Mouse (Mus musculus) CH12.LX (cell line): ENCODE data around the gene Chrm4. TPM values are rescaled to one million over a fixed set of nuclear protein-coding genes. Genes with fewer than 3 reads are reported as not detected.

Source experiments
- DNase-seq: peaks from one replicate; pipeline ENCODE4 v3.0.0-alpha.2; 2013; ENCODE audit errors: extremely low read depth
- H3K27ac ChIP-seq: 2 replicates; pipeline ENCODE4 v1.5.1; 2012; ENCODE audit warnings: low read depth, mild to moderate bottlenecking, control low read depth, moderate library complexity; ENCODE audit not compliant: insufficient read depth
- H3K27me3 ChIP-seq: replicated peaks from 2 replicates; pipeline ENCODE3; 2012; ENCODE audit warnings: inconsistent platforms
- H3K36me3 ChIP-seq, 2 experiments: replicated peaks in 1 of 2; 2 replicates each; pipeline versions ENCODE3 to v1.6.1; 2012; ENCODE audit warnings: inconsistent platforms in 1 of 2, low read length in 1 of 2, mild to moderate bottlenecking in 1 of 2, mixed read lengths in 1 of 2, moderate library complexity in 1 of 2; ENCODE audit not compliant: control insufficient read depth in 1 of 2, insufficient read depth in 1 of 2
- H3K4me1 ChIP-seq, 2 experiments: 2 replicates each; pipeline ENCODE4 v1.6.1; 2012; ENCODE audit warnings: inconsistent platforms in 1 of 2, moderate library complexity in 1 of 2; ENCODE audit not compliant: insufficient read depth in 2 of 2, control insufficient read depth in 1 of 2
- H3K4me2 ChIP-seq: 2 replicates; pipeline ENCODE4 v1.6.1; 2012; ENCODE audit warnings: low read depth, mild to moderate bottlenecking, control low read depth; ENCODE audit not compliant: poor library complexity, insufficient read depth, severe bottlenecking
- H3K4me3 ChIP-seq, 3 experiments: fragments of 150-350 bp in 1 of 3; sonication (generic) in 1 of 3; replicated peaks in 1 of 3; 2 replicates each; pipeline versions ENCODE3 to v1.5.1; 2011 to 2012; ENCODE audit warnings: low read depth in 2 of 3, low read length in 2 of 3, mild to moderate bottlenecking in 2 of 3, moderate library complexity in 2 of 3, control low read depth in 1 of 3, improper control_type of control experiment in 1 of 3, inconsistent platforms in 1 of 3, mixed read lengths in 1 of 3; ENCODE audit not compliant: poor library complexity in 1 of 3
- H3K79me2 ChIP-seq: replicated peaks from 2 replicates; pipeline ENCODE4 v1.6.1; 2012; ENCODE audit warnings: mild to moderate bottlenecking, moderate library complexity; ENCODE audit not compliant: control insufficient read depth, poor library complexity, insufficient read depth, severe bottlenecking; ENCODE audit errors: extremely low read depth
- H3K9ac ChIP-seq: 2 replicates; pipeline ENCODE4 v1.6.1; 2012; ENCODE audit warnings: low read depth, mild to moderate bottlenecking, control low read depth, moderate library complexity; ENCODE audit not compliant: insufficient read depth
- H3K9me3 ChIP-seq: replicated peaks from 2 replicates; pipeline ENCODE3; 2012; ENCODE audit warnings: low read length, inconsistent platforms, mixed read lengths
- BHLHE40 ChIP-seq: IDR thresholded peaks from 2 replicates; pipeline ENCODE4 v1.6.1; 2011; ENCODE audit warnings: mild to moderate bottlenecking, low read depth, low read length, improper control_type of control experiment
- CTCF ChIP-seq, 2 experiments: IDR thresholded peaks in 1 of 2; conservative IDR thresholded peaks in 1 of 2; 2 replicates each; pipeline ENCODE4 v1.5.1; 2011 to 2012; ENCODE audit warnings: low read depth in 2 of 2, low read length in 2 of 2, improper control_type of control experiment in 1 of 2, inconsistent platforms in 1 of 2, mild to moderate bottlenecking in 1 of 2, moderate library complexity in 1 of 2
- ELF1 ChIP-seq: IDR thresholded peaks from 2 replicates; pipeline ENCODE4 v1.6.1; 2014; ENCODE audit warnings: low read depth, mild to moderate bottlenecking, inconsistent platforms, low read length, improper control_type of control experiment
- ETS1 ChIP-seq: conservative IDR thresholded peaks from 2 replicates; pipeline ENCODE4 v1.6.1; 2012; ENCODE audit warnings: low read depth, mild to moderate bottlenecking, inconsistent platforms, low read length, improper control_type of control experiment, moderate library complexity
- GABPA ChIP-seq: IDR thresholded peaks from 2 replicates; pipeline ENCODE4 v1.6.1; 2012; ENCODE audit warnings: low read depth, low read length, improper control_type of control experiment, inconsistent platforms; ENCODE audit not compliant: insufficient replicate concordance
- IRF4 ChIP-seq: IDR thresholded peaks from 2 replicates; pipeline ENCODE4 v1.6.1; 2014; ENCODE audit warnings: low read depth, mild to moderate bottlenecking, inconsistent platforms, low read length, improper control_type of control experiment
- JUN ChIP-seq: IDR thresholded peaks from 2 replicates; pipeline ENCODE4 v1.6.1; 2011; ENCODE audit warnings: low read depth, mild to moderate bottlenecking, low read length, improper control_type of control experiment, moderate library complexity; ENCODE audit not compliant: insufficient read depth
- JUND ChIP-seq: conservative IDR thresholded peaks from 2 replicates; pipeline ENCODE4 v1.6.1; 2011; ENCODE audit warnings: low read depth, low read length, improper control_type of control experiment
- KAT2A ChIP-seq: IDR thresholded peaks from 2 replicates; pipeline ENCODE4 v1.6.1; 2012; ENCODE audit warnings: low read length, improper control_type of control experiment, inconsistent platforms; ENCODE audit not compliant: insufficient replicate concordance
- MAX ChIP-seq: IDR thresholded peaks from 2 replicates; pipeline ENCODE4 v1.6.1; 2011; ENCODE audit warnings: low read length, improper control_type of control experiment
- MAZ ChIP-seq: IDR thresholded peaks from 2 replicates; pipeline ENCODE4 v1.6.1; 2012; ENCODE audit warnings: low read depth, mild to moderate bottlenecking, inconsistent platforms, low read length, improper control_type of control experiment, moderate library complexity
- MXI1 ChIP-seq: IDR thresholded peaks from 2 replicates; pipeline ENCODE4 v1.6.1; 2011; ENCODE audit warnings: mild to moderate bottlenecking, low read depth, low read length, improper control_type of control experiment
- MYC ChIP-seq: IDR thresholded peaks from 2 replicates; pipeline ENCODE4 v1.6.1; 2011; ENCODE audit warnings: low read depth, mild to moderate bottlenecking, improper control_type of control experiment, low read length
- NRF1 ChIP-seq: IDR thresholded peaks from 2 replicates; pipeline ENCODE4 v1.6.1; 2014; ENCODE audit warnings: low read depth, mild to moderate bottlenecking, inconsistent platforms, low read length, improper control_type of control experiment, moderate library complexity
- PAX5 ChIP-seq: IDR thresholded peaks from 2 replicates; pipeline ENCODE4 v1.6.1; 2012; ENCODE audit warnings: low read length, inconsistent platforms, mixed read lengths
- POLR2AphosphoS2 ChIP-seq: IDR thresholded peaks from 2 replicates; pipeline ENCODE4 v1.6.1; 2011; ENCODE audit warnings: low read depth, low read length, improper control_type of control experiment
- RCOR1 ChIP-seq: conservative IDR thresholded peaks from 2 replicates; pipeline ENCODE4 v1.6.1; 2012; ENCODE audit warnings: low read depth, mild to moderate bottlenecking, inconsistent platforms, low read length, improper control_type of control experiment
- SIN3A ChIP-seq: IDR thresholded peaks from 2 replicates; pipeline ENCODE4 v1.6.1; 2012; ENCODE audit warnings: low read length, improper control_type of control experiment, inconsistent platforms
- TCF12 ChIP-seq: IDR thresholded peaks from 2 replicates; pipeline ENCODE4 v1.6.1; 2014; ENCODE audit warnings: low read depth, mild to moderate bottlenecking, inconsistent platforms, low read length, improper control_type of control experiment
- UBTF ChIP-seq: IDR thresholded peaks from 2 replicates; pipeline ENCODE4 v1.6.1; 2012; ENCODE audit warnings: low read depth, mild to moderate bottlenecking, inconsistent platforms, low read length, improper control_type of control experiment, moderate library complexity
- USF2 ChIP-seq: conservative IDR thresholded peaks from 2 replicates; pipeline ENCODE4 v1.6.1; 2011; ENCODE audit warnings: low read depth, low read length, improper control_type of control experiment
- ZMIZ1 ChIP-seq: IDR thresholded peaks from 2 replicates; pipeline ENCODE4 v1.6.1; 2012; ENCODE audit warnings: low read depth, mild to moderate bottlenecking, inconsistent platforms, low read length, improper control_type of control experiment
- ZNF384 ChIP-seq: IDR thresholded peaks from 2 replicates; pipeline ENCODE4 v1.6.1; 2012; ENCODE audit warnings: low read depth, low read length, improper control_type of control experiment, inconsistent platforms
- dilution Hi-C: fragments of 300-500 bp; cut with MboI; formaldehyde crosslinking; loops from 2 replicates; pipeline ENCODE4 v1.14.3; 2020; ENCODE audit warnings: low sequenced_read_pairs; ENCODE audit not compliant: extremely low pct_unique_long_range_greater_than_20kb, extremely low pct_ligation_motif_present
- in situ Hi-C: fragments of 300-500 bp; cut with MboI; formaldehyde crosslinking; loops from 3 replicates; pipeline ENCODE4 v1.14.3; 2019; ENCODE audit warnings: low sequenced_read_pairs, low pct_ligation_motif_present, low pct_unique_long_range_greater_than_20kb, mixed read lengths
- polyA plus RNA-seq: library from polyadenylated mRNA; unstranded; fragments of >175 nt; gene quantifications from 2 replicates; pipeline ENCODE4 v1.2.1, GENCODE M21; 2012; ENCODE audit warnings: low read depth; ENCODE audit not compliant: insufficient read length
- total RNA-seq, 2 experiments: library from RNA; depleted of rRNA; stranded (reverse); fragments of 300-350 nt in 1 of 2; fragments of >200 nt in 1 of 2; gene quantifications; 2 replicates each; pipeline ENCODE4 v1.2.3; 2012 to 2014

Chrm4 gene
- total and polyA plus RNA-seq, 3 experiments: 10.0 to 15.1 (median 14.4) TPM

DNA sequence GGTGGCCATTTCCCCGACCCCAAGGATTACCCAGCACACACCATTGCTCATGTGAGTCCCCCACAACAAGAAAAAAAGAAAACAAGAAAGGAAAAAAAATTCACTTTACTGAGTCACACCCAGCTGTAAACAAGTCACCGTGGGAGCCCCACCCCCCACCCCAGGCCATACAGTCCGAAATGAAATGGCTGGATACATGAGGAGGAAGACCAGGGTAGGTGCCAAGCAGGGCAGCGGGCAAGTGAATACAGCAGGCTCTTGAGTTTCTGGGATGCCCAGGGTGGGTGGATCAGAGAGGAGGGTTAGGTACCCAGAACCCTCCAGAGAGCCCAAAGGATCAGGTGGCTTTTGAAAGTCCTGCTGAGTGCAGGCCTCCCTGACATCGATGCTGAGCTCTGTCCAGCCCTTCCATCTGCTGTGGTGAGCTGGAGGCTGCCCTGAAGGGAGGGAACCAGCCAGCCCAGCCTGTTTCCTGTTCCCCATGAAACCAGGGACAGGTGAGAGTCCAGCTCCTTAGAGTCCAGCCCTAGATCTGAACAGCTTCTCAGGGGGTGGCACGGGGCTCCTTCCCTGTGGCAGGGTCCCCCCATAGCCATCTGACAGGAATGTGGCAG is 5.8 kb downstream of the Chrm4 start:
- Histone ChIP-seq H3K4me1 (peaks cover 0 to 23% of the 10 kb centered on the region in 2 experiments; a peak in 2 of 4 replicates), H3K27me3 (no peaks in the 10 kb centered on the region), H3K9me3 (no peaks in the 10 kb centered on the region), H3K36me3 (peaks cover 67 to 94% of the 10 kb centered on the region in 2 experiments), H3K4me3 (no peak overlapping the region), H3K4me2 (no peak overlapping the region), H3K9ac (no peak overlapping the region), H3K79me2 (no peaks in the 10 kb centered on the region), H3K27ac (no peak overlapping the region)
- in situ Hi-C loops (no loop called here), dilution Hi-C loops (no loop called here)
- TF ChIP-seq UBTF: no peak
- DNase-seq: no peak

GRCm38 (mm10) chr2:91933471-91933870 is 6.4 kb downstream of the Chrm4 start:
- H3K9me3 ChIP-seq: no peaks in the 10 kb centered on the region
- no peak overlapping the region for H3K9ac ChIP-seq
- H3K27ac ChIP-seq: no peak overlapping the region
- H3K36me3 ChIP-seq: peaks cover 67 to 94% of the 10 kb centered on the region in 2 experiments
- TF ChIP-seq JUND (no peak), RCOR1 (no peak)
- TF ChIP-seq, all 38 proteins: peak for 0
- no peaks in the 10 kb centered on the region for H3K79me2 ChIP-seq
- no peak overlapping the region for H3K4me3 ChIP-seq
- in situ Hi-C loops: no loop called here
- no peaks in the 10 kb centered on the region for H3K27me3 ChIP-seq
- dilution Hi-C loops: no loop called here
- no peak overlapping the region for H3K4me2 ChIP-seq
- peaks cover 0 to 23% of the 10 kb centered on the region in 2 experiments; a peak in 2 of 4 replicates for H3K4me1 ChIP-seq
- DNase-seq: no peak

DNA sequence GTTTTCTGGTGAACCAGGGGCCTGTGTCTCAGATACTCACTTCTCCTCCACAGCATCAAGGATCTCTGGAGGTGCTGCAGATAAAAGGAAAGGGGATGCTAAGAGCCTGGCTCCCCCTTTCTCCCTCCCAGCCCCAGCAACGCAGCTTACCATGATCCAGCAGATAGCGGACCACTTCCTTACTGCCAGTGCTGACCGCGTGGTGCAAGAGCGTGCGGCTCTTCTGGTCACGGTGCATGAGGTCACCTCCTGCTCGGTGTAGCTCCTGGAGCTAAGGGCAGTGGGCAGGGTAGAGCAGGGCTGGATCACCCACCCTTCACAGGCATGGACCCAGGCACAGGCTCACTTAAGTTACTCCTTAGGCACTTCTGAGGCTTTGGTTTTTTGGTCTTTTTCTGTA is 7.0 kb downstream of the Chrm4 start:
- no peak overlapping the region for H3K4me2 ChIP-seq

More for the DNA sequence above, 7.0 kb downstream of the Chrm4 start:
- Histone ChIP-seq H3K4me1 (peaks cover 0 to 23% of the 10 kb centered on the region in 2 experiments; a peak in 2 of 4 replicates), H3K9ac (no peak overlapping the region), H3K36me3 (peaks cover 69 to 94% of the 10 kb centered on the region in 2 experiments), H3K79me2 (no peaks in the 10 kb centered on the region), H3K27me3 (no peaks in the 10 kb centered on the region), H3K4me3 (no peak overlapping the region), H3K27ac (no peak overlapping the region), H3K9me3 (no peaks in the 10 kb centered on the region)
- no peak for DNase-seq
- TF ChIP-seq ETS1 (no peak), BHLHE40 (no peak), PAX5 (no peak), POLR2AphosphoS2 (no peak), CTCF (conservative IDR thresholded peaks at IDR 0.05 in 1 of 2, IDR thresholded peaks at IDR 0.05 in 1 of 2; ENCODE audit: low read depth in 2 of 2, low read length in 2 of 2) (no peak), MAX (no peak), KAT2A (no peak), JUN (no peak), SIN3A (no peak), TCF12 (no peak), IRF4 (no peak), MXI1 (no peak), MAZ (no peak), ELF1 (no peak), GABPA (no peak), ZMIZ1 (no peak), MYC (no peak), USF2 (no peak), NRF1 (no peak), ZNF384 (no peak)
- in situ Hi-C loops (no loop called here), dilution Hi-C loops (no loop called here)
